Mouse (Mus musculus): Measurements from ENCODE around the gene Hsdl2.

GRCm38 (mm10) chr4:59567576-59568260 is 13.6 kb upstream of the Hsdl2 start:
- TF ChIP-seq CTCF (IDR thresholded peaks at IDR 0.05; ENCODE audit: low read depth, low read length) (no peak), POLR2A (IDR thresholded peaks at IDR 0.05; ENCODE audit: extremely low read depth, insufficient read depth, low read length) (no peak)

All from liver, adult 2 months (tissue).